Mouse (Mus musculus): ENCODE data around the gene Cxcr5.

DNA sequence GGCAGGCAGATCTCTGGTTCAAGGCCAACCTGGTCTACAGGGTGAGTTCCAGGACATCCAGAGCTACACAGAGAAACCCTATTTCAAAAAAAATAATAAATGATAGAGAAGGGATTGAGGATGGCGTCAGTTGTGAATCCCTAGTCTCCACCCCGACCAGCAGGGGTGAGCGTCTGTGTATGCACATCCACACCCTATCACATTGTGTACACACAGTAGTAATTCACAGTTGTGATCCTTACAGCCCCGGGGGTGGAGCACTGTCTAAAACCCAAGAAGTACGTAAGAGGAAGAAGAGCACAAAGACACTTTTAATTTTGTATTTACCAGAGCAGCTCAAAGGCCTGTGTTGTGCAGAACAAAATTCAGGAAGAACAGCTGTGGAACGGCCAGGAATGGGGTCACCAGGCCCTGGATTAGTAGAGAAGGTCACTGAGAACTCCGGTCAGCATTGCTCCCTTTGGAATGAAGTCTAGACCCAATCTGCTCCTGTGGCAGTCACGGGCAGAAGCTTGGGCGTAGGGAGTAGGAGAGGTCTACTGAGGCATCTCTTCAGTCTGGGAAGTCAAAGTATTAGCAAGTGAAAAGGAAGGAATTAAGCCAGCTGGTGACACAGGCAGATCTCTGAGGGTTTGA is 33.3 kb upstream of the Cxcr5 start:
- TF ChIP-seq EP300 (IDR thresholded peaks at IDR 0.05; ENCODE audit: insufficient read depth, low read depth, low read length) (peak; percentile 94), CTCF (IDR thresholded peaks at IDR 0.05; ENCODE audit: low read depth, low read length) (no peak), POLR2A (IDR thresholded peaks at IDR 0.05; ENCODE audit: insufficient read depth, low read length) (no peak)
